Mouse (Mus musculus) gastrocnemius, adult 8-10 months (tissue): ENCODE measurements around the gene Tspan1. TPM values are rescaled to one million over a fixed set of nuclear protein-coding genes. Genes with fewer than 3 reads are reported as not detected.

ENCODE experiments used
- DNase-seq, 2 experiments: peaks; one replicate each; pipeline ENCODE4 v3.0.0; 2022; ENCODE audit warnings: low spot score in 2 of 2
- total RNA-seq, 4 experiments: library from RNA; stranded (reverse); gene quantifications; 2 replicates each; pipeline ENCODE4 v1.2.4; 2022

Gene Tspan1
- total RNA-seq, 4 experiments from 2014 or later, result not detected

DNA sequence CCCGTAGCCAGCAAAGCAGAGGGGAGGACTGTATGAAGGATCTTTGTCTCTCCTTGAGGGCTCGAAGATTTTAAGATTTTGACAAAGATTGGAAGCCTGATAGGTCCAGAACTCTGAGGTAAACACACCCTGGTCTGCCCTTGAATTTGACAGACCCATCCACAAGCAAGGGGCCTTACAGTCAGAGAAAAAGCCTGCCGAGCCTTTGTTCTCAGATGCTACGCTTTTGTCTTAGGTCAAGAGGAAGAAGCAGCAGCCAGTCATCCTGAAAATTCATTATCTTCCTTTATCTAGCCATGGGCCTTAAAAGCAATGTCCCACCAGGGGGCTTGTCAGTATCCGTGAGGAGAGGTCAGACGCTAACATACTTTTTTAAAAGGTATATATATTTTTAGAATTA is 39.4 kb downstream of the Tspan1 start:
- no peak for DNase-seq

DNA sequence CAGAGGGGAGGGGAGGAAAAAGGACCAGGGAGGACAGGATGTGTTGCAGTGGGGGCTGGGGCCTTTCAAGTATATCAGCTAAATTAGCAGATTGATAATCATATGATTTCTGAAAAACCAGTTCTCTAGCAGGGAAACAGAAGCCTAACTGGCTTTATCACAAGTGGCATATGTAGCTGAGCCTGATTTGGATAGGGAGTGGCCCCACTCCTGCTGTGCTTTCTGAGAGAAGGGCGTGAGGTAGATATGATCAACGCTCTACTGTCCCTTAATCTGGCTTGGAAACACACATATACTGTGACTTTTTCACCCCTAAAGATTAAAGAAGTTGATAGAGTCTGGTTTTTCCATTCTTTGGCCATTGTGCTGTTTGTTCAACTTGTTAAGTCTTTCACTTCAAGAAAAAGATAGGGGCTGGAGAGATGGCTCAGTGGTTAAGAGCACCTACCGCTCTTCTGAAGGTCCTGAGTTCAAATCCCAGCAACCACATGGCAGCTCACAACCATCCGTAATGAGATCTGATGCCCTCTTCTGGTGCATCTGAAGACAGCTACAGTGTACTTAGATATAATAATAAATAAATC is 41.5 kb downstream of the Tspan1 start:
- DNase-seq, result no peak

DNA sequence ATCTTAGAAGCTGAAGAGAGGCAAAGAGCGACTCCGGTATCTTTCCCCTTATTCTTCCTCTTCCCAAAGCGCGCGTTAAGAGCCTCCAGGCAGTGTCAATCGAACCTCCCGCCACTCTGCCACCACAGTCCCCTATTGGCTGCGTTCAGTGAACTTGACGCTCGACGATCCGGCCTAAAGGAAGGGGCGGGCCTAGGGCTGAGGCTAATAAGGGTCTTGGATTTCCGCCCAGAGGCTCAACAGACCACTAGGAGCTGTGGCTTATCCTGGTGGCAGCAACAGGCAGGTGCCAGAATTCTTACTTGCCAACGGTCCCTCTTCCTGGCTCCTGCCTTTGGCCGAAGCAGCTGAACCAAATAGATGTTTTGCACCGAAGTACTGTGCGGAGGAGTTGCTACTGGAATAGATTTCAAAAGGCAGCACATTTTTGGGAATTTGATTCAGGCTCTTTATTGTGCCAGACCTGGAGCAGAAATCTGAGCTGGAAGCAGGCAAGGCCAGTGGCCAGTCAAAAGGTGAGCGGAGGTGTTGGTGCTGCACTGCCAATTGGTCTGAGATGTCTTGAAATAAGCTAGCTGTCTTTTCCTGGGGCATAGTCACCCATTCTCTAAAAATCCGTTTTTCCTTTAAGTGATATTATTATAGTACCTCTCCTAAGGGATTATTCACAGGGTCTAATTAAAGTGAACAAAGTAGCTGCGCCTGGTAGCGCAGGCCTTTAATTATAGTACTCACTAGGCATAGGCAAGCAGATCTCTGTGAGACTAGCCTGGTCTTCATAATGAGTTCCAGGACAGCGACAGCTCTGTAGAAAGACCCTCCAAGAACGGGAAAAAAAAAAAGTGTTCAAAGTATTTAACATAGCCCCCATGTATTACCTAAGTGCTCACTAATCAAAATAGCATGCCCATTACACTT is 43.5 kb downstream of the Tspan1 start, which contains the start of the genes Rad54l and Pomgnt1:
Gene Rad54l, minus strand, starts transcription at position 89 of the 918 bp plus-strand sequence.
Gene Pomgnt1, plus strand, starts transcription at position 239 of the 918 bp plus-strand sequence.
- DNase-seq, result peak; percentile 43 to 66

DNA sequence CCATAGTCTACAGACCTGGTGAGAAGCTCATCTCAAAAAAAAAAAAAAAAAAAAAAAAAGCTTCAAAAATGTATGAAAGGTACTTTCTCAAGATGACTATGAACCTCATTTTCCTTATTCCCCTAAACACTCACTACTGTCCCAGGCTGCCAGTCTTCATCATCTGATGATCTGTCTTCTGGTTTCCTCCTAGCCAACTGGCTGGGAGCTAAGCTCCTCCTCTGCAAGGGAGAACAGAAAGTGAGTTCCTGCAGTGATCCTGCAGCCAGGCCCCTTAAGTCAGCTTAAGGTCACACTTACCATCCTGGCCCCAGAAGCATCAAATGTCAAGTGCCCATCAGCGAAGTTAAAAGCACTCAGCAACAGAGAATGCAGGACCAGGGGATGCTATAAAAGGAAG is 44.6 kb downstream of the Tspan1 start:
- no peak for DNase-seq

Other genes with a start within 250 kb of the Tspan1 start
- not detected for gene Dmbx1, start 227.7 kb downstream of the Tspan1 start, total RNA-seq
- under 1 TPM in 3 of 4 experiments, not detected in 1; 0.07 to 0.35 (median 0.12) TPM for gene Faah, start 149.7 kb downstream of the Tspan1 start, total RNA-seq
- gene Nsun4, start 113.7 kb downstream of the Tspan1 start, total RNA-seq, result 10 to 100 TPM; 13.3 to 13.5 (median 13.4) TPM
- 100 to 1,000 TPM; 732 to 881 (median 822) TPM for gene Uqcrh, start 92.5 kb downstream of the Tspan1 start, total RNA-seq
- gene Lrrc41, start 92.3 kb downstream of the Tspan1 start, total RNA-seq, result 10 to 100 TPM; 16.3 to 22.4 (median 18.6) TPM
- gene Rad54l, start 43.9 kb downstream of the Tspan1 start, total RNA-seq, result under 1 TPM; 0.18 to 0.46 (median 0.27) TPM
- gene Pomgnt1, start 43.8 kb downstream of the Tspan1 start, total RNA-seq, result 10 to 100 TPM; 50.0 to 51.9 (median 50.8) TPM
- 1 to 10 TPM; 4.4 to 7.7 (median 6.9) TPM for gene Lurap1, start 16.3 kb downstream of the Tspan1 start, total RNA-seq
- not detected for gene 1700042G07Rik, start 5.8 kb upstream of the Tspan1 start, total RNA-seq
- 1 to 10 TPM in 1 of 4 experiments, under 1 TPM in 1, not detected in 2; 0.32 to 1.4 TPM for gene Gm49337, start 5.8 kb upstream of the Tspan1 start, total RNA-seq
- 1 to 10 TPM; 3.7 to 8.2 (median 5.5) TPM for gene Pik3r3, start 54.0 kb upstream of the Tspan1 start, total RNA-seq